Mouse (Mus musculus) liver, embryonic 15.5 days (tissue): ENCODE results near the gene Ccl2. TPM values are rescaled to one million over a fixed set of nuclear protein-coding genes. Genes with fewer than 3 reads are reported as not detected.

Source experiments
- ATAC-seq: fragments of 200-750 bp; cut with Nextera tagmentation; 2 replicates; pipeline ENCODE4 v1.8.0; 2017; ENCODE audit warnings: moderate number of reproducible peaks, mild to moderate bottlenecking, moderate library complexity; ENCODE audit not compliant: insufficient read depth
- H3K27ac ChIP-seq: fragments of 300-500 bp; sonication (generic); replicated peaks from 2 replicates; pipeline ENCODE4 v1.5.1; 2015; ENCODE audit warnings: mild to moderate bottlenecking, inconsistent platforms
- H3K27me3 ChIP-seq: fragments of 300-500 bp; sonication (generic); 2 replicates; pipeline ENCODE4 v1.6.1; 2015; ENCODE audit warnings: mild to moderate bottlenecking, inconsistent platforms
- H3K36me3 ChIP-seq: fragments of 300-500 bp; sonication (generic); replicated peaks from 2 replicates; pipeline ENCODE4 v1.6.1; 2015; ENCODE audit warnings: moderate library complexity, mild to moderate bottlenecking, inconsistent platforms
- H3K4me1 ChIP-seq: fragments of 300-500 bp; sonication (generic); replicated peaks from 2 replicates; pipeline ENCODE4 v1.6.1; 2015; ENCODE audit warnings: inconsistent platforms
- H3K4me2 ChIP-seq: fragments of 300-500 bp; sonication (generic); 2 replicates; pipeline ENCODE4 v1.6.1; 2015; ENCODE audit warnings: moderate library complexity, mild to moderate bottlenecking, inconsistent platforms
- H3K4me3 ChIP-seq: fragments of 300-500 bp; sonication (generic); replicated peaks from 2 replicates; pipeline ENCODE4 v1.5.1; 2015; ENCODE audit warnings: mild to moderate bottlenecking, inconsistent platforms
- H3K9ac ChIP-seq: fragments of 300-500 bp; sonication (generic); 2 replicates; pipeline ENCODE4 v1.6.1; 2015; ENCODE audit warnings: moderate library complexity, mild to moderate bottlenecking, inconsistent platforms
- H3K9me3 ChIP-seq: fragments of 300-500 bp; sonication (generic); replicated peaks from 2 replicates; pipeline ENCODE4 v1.6.1; 2016; ENCODE audit warnings: inconsistent platforms
- WGBS: fragments of 180-500 bp; shearing (Covaris S2); methylation state at CpG from one replicate; pipeline ENCODE4 v1.1.7; 2015; ENCODE audit warnings: mixed read lengths; ENCODE audit not compliant: insufficient replicate concordance; 5-methylcytosine and 5-hydroxymethylcytosine counted together
- polyA plus RNA-seq: library from polyadenylated mRNA; unstranded; fragments of >200 nt; fragmentation: Nextera tagmentation; extraction: Ambion mirVana; gene quantifications from 2 replicates; pipeline ENCODE4 v1.2.1, GENCODE M21; 2015

Ccl2 gene
- polyA plus RNA-seq, 1 experiment from 2014 or later = 1.5 TPM

GRCm38 (mm10) chr11:82038535-82038934, 3.2 kb downstream of the Ccl2 start, which contains the start of gene Gm17268:
Gene Gm17268 (minus strand): TSS chr11:82038562.
- no peaks in the 10 kb centered on the region for H3K4me1 ChIP-seq
- H3K9me3 ChIP-seq = no peaks in the 10 kb centered on the region
- no peak within 1 kb of the TSS for H3K4me2 ChIP-seq
- no peak within 1 kb of the TSS for H3K4me3 ChIP-seq
- no peaks in the 10 kb centered on the region for H3K36me3 ChIP-seq
- H3K27me3 ChIP-seq = no peaks in the 10 kb centered on the region
- no peak for ATAC-seq
- WGBS = 29% methylated on average over 2 of the region's 2 CpGs
- H3K27ac ChIP-seq = no peak within 1 kb of the TSS
- H3K9ac ChIP-seq = no peak within 1 kb of the TSS

- ATAC-seq = no peak
- Histone ChIP-seq H3K9me3 (no peaks in the 10 kb centered on the region), H3K27ac (no peak overlapping the region), H3K4me3 (no peak overlapping the region), H3K4me2 (no peak overlapping the region), H3K4me1 (no peaks in the 10 kb centered on the region), H3K36me3 (no peaks in the 10 kb centered on the region), H3K9ac (no peak overlapping the region), H3K27me3 (no peaks in the 10 kb centered on the region)
- WGBS = 26% methylated on average over 3 of the region's 3 CpGs
Measured at GRCm38 (mm10) chr11:82039132-82039660, 3.8 kb downstream of the Ccl2 start.

- WGBS = 57% methylated on average over 4 of the region's 4 CpGs
- Histone ChIP-seq H3K36me3 (no peaks in the 10 kb centered on the region), H3K27ac (no peak overlapping the region), H3K4me2 (no peak overlapping the region), H3K4me3 (no peak overlapping the region), H3K9me3 (no peaks in the 10 kb centered on the region), H3K4me1 (no peaks in the 10 kb centered on the region), H3K27me3 (no peaks in the 10 kb centered on the region), H3K9ac (no peak overlapping the region)
- no peak for ATAC-seq
Measured at GRCm38 (mm10) chr11:82041671-82042080, 6.3 kb downstream of the Ccl2 start.

- H3K9ac ChIP-seq = no peak within 1 kb of the TSS
- no peaks in the 10 kb centered on the region for H3K27me3 ChIP-seq
- WGBS = 60% methylated on average over 3 of the region's 3 CpGs
- no peaks in the 10 kb centered on the region for H3K9me3 ChIP-seq
- no peak for ATAC-seq
- H3K4me1 ChIP-seq = no peaks in the 10 kb centered on the region
- H3K4me2 ChIP-seq = no peak within 1 kb of the TSS
- H3K36me3 ChIP-seq = no peaks in the 10 kb centered on the region
- H3K4me3 ChIP-seq = no peak within 1 kb of the TSS
- H3K27ac ChIP-seq = no peak within 1 kb of the TSS
Measured at GRCm38 (mm10) chr11:82045471-82045870, 10.1 kb downstream of the Ccl2 start, which contains the start of gene Ccl7. Gene Ccl7 (plus strand): TSS chr11:82045712.

GRCm38 (mm10) chr11:82047746-82048415, 12.5 kb downstream of the Ccl2 start:
- Histone ChIP-seq H3K9ac (no peak overlapping the region), H3K4me1 (no peaks in the 10 kb centered on the region), H3K4me2 (no peak overlapping the region), H3K27ac (no peak overlapping the region), H3K27me3 (no peaks in the 10 kb centered on the region), H3K4me3 (no peak overlapping the region), H3K9me3 (no peaks in the 10 kb centered on the region), H3K36me3 (no peaks in the 10 kb centered on the region)
- no peak for ATAC-seq
- WGBS = 26% methylated on average over 6 of the region's 6 CpGs

GRCm38 (mm10) chr11:82053849-82054248, 18.5 kb downstream of the Ccl2 start:
- no peaks in the 10 kb centered on the region for H3K9me3 ChIP-seq
- no peak overlapping the region for H3K27ac ChIP-seq
- WGBS = 72% methylated on average over 7 of the region's 7 CpGs
- ATAC-seq = no peak
- no peak overlapping the region for H3K9ac ChIP-seq
- no peaks in the 10 kb centered on the region for H3K4me1 ChIP-seq
- no peaks in the 10 kb centered on the region for H3K27me3 ChIP-seq
- H3K36me3 ChIP-seq = no peaks in the 10 kb centered on the region
- H3K4me2 ChIP-seq = no peak overlapping the region
- no peak overlapping the region for H3K4me3 ChIP-seq

GRCm38 (mm10) chr11:82057646-82058045, 22.3 kb downstream of the Ccl2 start, which contains the start of gene Ccl11:
Gene Ccl11 (plus strand): TSS chr11:82057823.
- H3K36me3 ChIP-seq = no peaks in the 10 kb centered on the region
- no peaks in the 10 kb centered on the region for H3K9me3 ChIP-seq
- ATAC-seq = no peak
- no peaks in the 10 kb centered on the region for H3K4me1 ChIP-seq
- no peak within 1 kb of the TSS for H3K4me2 ChIP-seq
- H3K27ac ChIP-seq = no peak within 1 kb of the TSS
- no peak within 1 kb of the TSS for H3K4me3 ChIP-seq
- WGBS = 59% methylated on average over 6 of the region's 6 CpGs
- H3K9ac ChIP-seq = no peak within 1 kb of the TSS
- no peaks in the 10 kb centered on the region for H3K27me3 ChIP-seq

- Histone ChIP-seq H3K36me3 (no peaks in the 10 kb centered on the region), H3K9ac (no peak overlapping the region), H3K27me3 (no peaks in the 10 kb centered on the region), H3K4me1 (no peaks in the 10 kb centered on the region), H3K4me2 (no peak overlapping the region), H3K27ac (no peak overlapping the region), H3K4me3 (no peak overlapping the region), H3K9me3 (no peaks in the 10 kb centered on the region)
- 43% methylated on average over 3 of the region's 3 CpGs for WGBS
- ATAC-seq = no peak
Measured at GRCm38 (mm10) chr11:82062226-82062625, 26.9 kb downstream of the Ccl2 start.

GRCm38 (mm10) chr11:82063454-82063853, 28.1 kb downstream of the Ccl2 start:
- Histone ChIP-seq H3K36me3 (no peaks in the 10 kb centered on the region), H3K9me3 (no peaks in the 10 kb centered on the region), H3K27ac (no peak overlapping the region), H3K4me1 (no peaks in the 10 kb centered on the region), H3K9ac (no peak overlapping the region), H3K4me2 (no peak overlapping the region), H3K4me3 (no peak overlapping the region), H3K27me3 (no peaks in the 10 kb centered on the region)
- WGBS = 58% methylated on average over 2 of the region's 2 CpGs
- ATAC-seq = no peak

GRCm38 (mm10) chr11:82066953-82067571, 31.7 kb downstream of the Ccl2 start:
- no peaks in the 10 kb centered on the region for H3K36me3 ChIP-seq
- H3K4me2 ChIP-seq = no peak overlapping the region
- ATAC-seq = no peak

GRCm38 (mm10) chr11:82071076-82071475, 35.7 kb downstream of the Ccl2 start:
- H3K9me3 ChIP-seq = no peaks in the 10 kb centered on the region
- WGBS = 56% methylated on average over 3 of the region's 3 CpGs

More at GRCm38 (mm10) chr11:82066953-82067571, 31.7 kb downstream of the Ccl2 start:
- no peak overlapping the region for H3K4me3 ChIP-seq
- H3K9ac ChIP-seq = no peak overlapping the region
- no peaks in the 10 kb centered on the region for H3K4me1 ChIP-seq
- WGBS = 56% methylated on average over 7 of the region's 7 CpGs
- no peaks in the 10 kb centered on the region for H3K9me3 ChIP-seq
- H3K27me3 ChIP-seq = no peaks in the 10 kb centered on the region
- H3K27ac ChIP-seq = no peak overlapping the region

More at GRCm38 (mm10) chr11:82071076-82071475, 35.7 kb downstream of the Ccl2 start:
- H3K27ac ChIP-seq = no peak overlapping the region
- H3K36me3 ChIP-seq = no peaks in the 10 kb centered on the region
- ATAC-seq = no peak
- no peaks in the 10 kb centered on the region for H3K27me3 ChIP-seq
- no peak overlapping the region for H3K9ac ChIP-seq
- H3K4me1 ChIP-seq = no peaks in the 10 kb centered on the region
- H3K4me2 ChIP-seq = no peak overlapping the region
- H3K4me3 ChIP-seq = no peak overlapping the region
